Mouse (Mus musculus) heart, postnatal 4 days (tissue): Measurements from ENCODE around the gene Prcp. TPM values are rescaled to one million over a fixed set of nuclear protein-coding genes. Genes with fewer than 3 reads are reported as not detected.
A peak's percentile ranks its signal among the peaks of the same experiment; 100 is the strongest.

Experiments
- DNase-seq: peaks from one replicate; pipeline ENCODE4 v3.0.0; 2021
- total RNA-seq, 2 experiments: library from RNA; stranded (reverse); gene quantifications; 2 replicates each; pipeline ENCODE4 v1.2.3; 2021

Prcp gene
- total RNA-seq, 2 experiments from 2014 or later = 51.6 to 52.0 TPM

DNA sequence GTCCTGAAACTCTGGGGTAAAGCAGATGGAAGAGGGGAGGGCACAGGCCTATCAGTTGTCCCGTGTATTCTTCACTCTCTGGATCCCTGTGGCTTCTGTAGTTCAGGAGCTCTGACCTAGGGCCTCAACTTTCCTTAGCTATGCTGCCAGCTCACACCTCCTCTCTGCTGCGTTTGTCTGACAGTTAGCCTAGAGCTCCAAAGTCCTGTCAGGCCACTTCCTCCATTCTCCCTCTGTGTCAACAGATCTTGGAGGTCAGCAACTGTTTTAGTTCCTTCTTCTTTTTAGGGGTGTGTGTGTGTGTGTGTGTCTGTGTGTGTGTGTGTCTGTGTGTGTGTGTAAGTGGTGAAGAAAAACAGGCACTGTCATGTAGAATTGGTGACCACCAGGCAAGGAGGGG is 106.5 kb downstream of the Prcp start:
- no peak for DNase-seq

DNA sequence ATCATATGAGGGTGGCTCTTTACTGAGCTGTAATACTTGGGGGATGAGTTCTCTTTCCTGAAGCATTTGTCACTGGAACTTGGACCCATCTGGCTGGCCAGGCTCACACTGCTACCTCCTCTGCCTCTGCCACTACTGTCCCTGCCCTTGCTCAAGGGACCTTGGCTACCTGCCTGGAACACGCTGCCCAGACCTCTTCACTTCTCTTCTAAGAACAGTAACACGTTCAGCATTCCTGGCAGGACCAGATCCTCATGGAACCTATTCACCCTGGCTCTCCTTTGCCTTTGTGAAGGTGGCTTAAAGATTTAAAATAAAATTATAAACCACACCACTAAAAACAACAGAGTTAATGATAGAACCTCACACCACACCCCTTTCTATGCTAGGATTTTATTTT is 107.6 kb downstream of the Prcp start:
- peak; percentile 78 for DNase-seq

Other genes starting within 250 kb of the Prcp start
- 1 to 10 TPM; 2.0 to 2.3 TPM for gene Ankrd42, start 237.3 kb upstream of the Prcp start, total RNA-seq
- 10 to 100 TPM; 38.7 to 38.9 TPM for gene Pcf11, start 204.5 kb upstream of the Prcp start, total RNA-seq
- 10 to 100 TPM; 11.5 to 14.0 TPM for gene Rab30, start 132.9 kb upstream of the Prcp start, total RNA-seq
- gene Ddias, start 223 bp upstream of the Prcp start, total RNA-seq = 1 to 10 TPM; 6.6 to 8.5 TPM
- gene Fam181b, start 205.4 kb downstream of the Prcp start, total RNA-seq = 1 to 10 TPM; 5.4 to 5.7 TPM